Mouse (Mus musculus): ENCODE measurements around the gene Chrna1. TPM values are rescaled to one million over a fixed set of nuclear protein-coding genes. Genes with fewer than 3 reads are reported as not detected.

Gene Chrna1
- polyA plus RNA-seq, 1 experiment from 2014 or later, result 0.74 TPM

DNA sequence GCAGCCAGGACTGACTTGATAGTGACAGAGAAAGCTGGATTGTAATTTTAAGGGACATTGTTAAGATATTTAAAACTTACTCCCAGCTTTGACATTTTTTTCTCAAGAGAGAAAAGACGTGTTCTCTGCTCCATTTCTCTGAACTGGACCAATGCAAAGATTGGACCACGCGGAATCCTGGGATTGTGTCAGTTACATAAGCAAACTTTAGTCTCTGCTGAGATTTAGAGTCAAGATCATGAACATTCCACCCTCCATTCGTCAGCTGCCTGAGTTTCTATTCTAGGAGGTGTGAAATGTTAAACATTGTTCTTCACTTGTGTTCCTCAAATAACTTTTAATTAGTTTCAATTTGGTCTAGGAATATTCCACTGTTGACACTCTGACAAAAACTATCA lies 7.0 kb upstream of the Chrna1 start:
- Histone ChIP-seq H3K9ac (no peak overlapping the region), H3K27ac (no peak overlapping the region), H3K4me2 (replicated peaks) (no peak overlapping the region), H3K9me3 (replicated peaks) (no peaks in the 10 kb centered on the region), H3K4me3 (no peak overlapping the region), H3K4me1 (peaks cover 22% of the 10 kb centered on the region), H3K36me3 (no peaks in the 10 kb centered on the region), H3K27me3 (peaks cover 4% of the 10 kb centered on the region)
- 57% methylated on average over 4 of the region's 4 CpGs for WGBS
- ATAC-seq (ENCODE audit: low FRiP score), result no peak

DNA sequence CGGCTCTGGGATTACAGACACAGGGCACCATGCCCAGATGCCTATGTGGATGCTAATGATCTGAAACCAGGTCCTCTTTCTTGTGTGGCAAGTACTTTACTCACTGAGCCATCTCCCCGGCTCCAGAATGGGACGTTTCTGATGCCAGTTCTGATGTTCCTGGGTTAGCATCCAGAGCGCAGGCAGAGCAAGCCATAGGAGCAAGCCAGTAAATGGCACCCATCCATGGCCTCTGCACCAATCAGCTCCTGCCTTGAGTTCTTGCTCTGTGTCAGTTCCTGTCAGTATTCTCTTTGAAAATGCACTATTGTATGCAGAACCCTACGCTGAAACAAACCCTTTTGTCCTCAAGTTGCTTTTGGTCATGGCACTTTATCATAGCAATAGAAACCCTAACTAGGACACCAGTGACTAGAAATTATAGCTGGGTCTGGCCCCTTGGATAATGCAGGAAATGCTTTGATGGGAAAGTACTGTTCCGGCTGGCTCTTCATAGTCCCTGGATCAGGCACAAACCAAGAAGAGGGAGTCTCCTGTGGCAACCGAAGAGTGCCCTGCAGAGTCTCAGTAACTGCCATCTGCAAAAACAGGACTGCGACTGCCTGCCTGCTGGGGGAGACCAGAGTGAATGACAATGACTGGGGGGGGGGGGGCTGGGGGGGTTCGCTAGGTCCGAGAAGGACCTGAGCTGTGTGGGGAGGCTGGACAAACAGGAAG lies 6.4 kb upstream of the Chrna1 start:
- peaks cover 22% of the 10 kb centered on the region for H3K4me1 ChIP-seq

DNA sequence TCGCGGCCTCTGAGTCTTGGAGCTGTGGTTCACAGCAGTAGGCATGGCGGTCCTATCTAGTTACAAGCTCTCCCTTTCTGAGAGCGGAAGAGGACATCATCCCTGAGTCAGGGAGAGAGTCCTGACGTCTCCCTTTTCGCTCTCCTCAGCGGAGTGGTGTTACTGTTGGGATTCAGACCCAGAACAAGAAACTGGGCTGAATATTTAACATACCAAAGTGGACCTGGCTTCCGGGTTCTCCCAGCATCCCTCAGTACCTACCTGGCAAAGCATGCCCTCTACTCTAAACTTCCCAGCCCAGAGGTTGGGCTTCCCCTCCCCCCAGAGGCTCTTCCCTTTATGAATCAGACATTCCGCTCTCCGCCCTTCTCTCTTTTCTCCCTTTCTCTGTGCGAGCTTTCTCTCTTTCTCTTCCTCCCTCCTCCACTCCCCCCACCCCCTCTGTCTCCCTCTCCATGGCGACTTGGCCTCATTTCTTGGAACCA lies 5.3 kb upstream of the Chrna1 start:
- no peak overlapping the region for H3K27ac ChIP-seq
- H3K4me1 ChIP-seq, result peaks cover 17% of the 10 kb centered on the region
- ATAC-seq (ENCODE audit: low FRiP score), result peak; percentile 29
- WGBS, result 20% methylated on average over 12 of the region's 12 CpGs
- peaks cover 4% of the 10 kb centered on the region for H3K27me3 ChIP-seq
- peak overlapping the region; percentile 35 for H3K4me3 ChIP-seq
- no peaks in the 10 kb centered on the region for H3K9me3 ChIP-seq (replicated peaks)
- peak overlapping the region; percentile 63 for H3K4me2 ChIP-seq (replicated peaks)
- peak overlapping the region; percentile 49; the same call in 1 of the 2 replicates for H3K9ac ChIP-seq
- H3K36me3 ChIP-seq, result no peaks in the 10 kb centered on the region

More for the DNA sequence above, 6.4 kb upstream of the Chrna1 start:
- no peak overlapping the region for H3K27ac ChIP-seq
- H3K9me3 ChIP-seq (replicated peaks), result no peaks in the 10 kb centered on the region
- no peak overlapping the region for H3K4me2 ChIP-seq (replicated peaks)
- no peak overlapping the region for H3K9ac ChIP-seq
- H3K4me3 ChIP-seq, result no peak overlapping the region
- WGBS, result 45% methylated on average over 10 of the region's 10 CpGs
- no peak for ATAC-seq (ENCODE audit: low FRiP score)
- H3K27me3 ChIP-seq, result peaks cover 4% of the 10 kb centered on the region
- no peaks in the 10 kb centered on the region for H3K36me3 ChIP-seq

GRCm38 (mm10) chr2:73584645-73585346 lies 4.7 kb upstream of the Chrna1 start:
- ATAC-seq (ENCODE audit: low FRiP score), result peak; percentile 76
- Histone ChIP-seq H3K27ac (no peak overlapping the region), H3K27me3 (peaks cover 4% of the 10 kb centered on the region), H3K4me3 (peak overlapping the region; percentile 35), H3K9ac (peak overlapping the region; percentile 49), H3K36me3 (no peaks in the 10 kb centered on the region), H3K9me3 (replicated peaks) (no peaks in the 10 kb centered on the region), H3K4me1 (peaks cover 12% of the 10 kb centered on the region), H3K4me2 (replicated peaks) (peak overlapping the region; percentile 63)
- WGBS, result 3% methylated on average over 18 of the region's 18 CpGs

- Histone ChIP-seq H3K9ac (no peak overlapping the region), H3K4me2 (replicated peaks) (no peak overlapping the region), H3K27me3 (peaks cover 5% of the 10 kb centered on the region), H3K4me1 (peaks cover 10% of the 10 kb centered on the region), H3K27ac (no peak overlapping the region), H3K4me3 (no peak overlapping the region), H3K9me3 (replicated peaks) (no peaks in the 10 kb centered on the region), H3K36me3 (no peaks in the 10 kb centered on the region)
- no peak for ATAC-seq (ENCODE audit: low FRiP score)
- WGBS, result 91% methylated on average over 5 of the region's 5 CpGs
Observed at GRCm38 (mm10) chr2:73580720-73581119, 582 bp upstream of the Chrna1 start.

- Histone ChIP-seq H3K36me3 (no peaks in the 10 kb centered on the region), H3K27me3 (peaks cover 8% of the 10 kb centered on the region), H3K9ac (no peak overlapping the region), H3K4me2 (replicated peaks) (no peak overlapping the region), H3K9me3 (replicated peaks) (no peaks in the 10 kb centered on the region), H3K4me3 (no peak overlapping the region), H3K4me1 (no peaks in the 10 kb centered on the region), H3K27ac (no peak overlapping the region)
- WGBS, result 55% methylated on average over 5 of the region's 5 CpGs
- no peak for ATAC-seq (ENCODE audit: low FRiP score)
Observed at GRCm38 (mm10) chr2:73579168-73579567, 970 bp downstream of the Chrna1 start.

GRCm38 (mm10) chr2:73574418-73574817 lies 5.7 kb downstream of the Chrna1 start:
- H3K4me3 ChIP-seq, result no peak overlapping the region
- H3K27me3 ChIP-seq, result peaks cover 4% of the 10 kb centered on the region; the same call in 1 of the 2 replicates
- H3K4me2 ChIP-seq (replicated peaks), result no peak overlapping the region
- H3K27ac ChIP-seq, result no peak overlapping the region
- H3K36me3 ChIP-seq, result no peaks in the 10 kb centered on the region
- no peaks in the 10 kb centered on the region for H3K9me3 ChIP-seq (replicated peaks)
- no peak for ATAC-seq (ENCODE audit: low FRiP score)
- no peak overlapping the region for H3K9ac ChIP-seq
- WGBS, result 83% methylated on average over 6 of the region's 6 CpGs
- peaks cover 14% of the 10 kb centered on the region for H3K4me1 ChIP-seq

DNA sequence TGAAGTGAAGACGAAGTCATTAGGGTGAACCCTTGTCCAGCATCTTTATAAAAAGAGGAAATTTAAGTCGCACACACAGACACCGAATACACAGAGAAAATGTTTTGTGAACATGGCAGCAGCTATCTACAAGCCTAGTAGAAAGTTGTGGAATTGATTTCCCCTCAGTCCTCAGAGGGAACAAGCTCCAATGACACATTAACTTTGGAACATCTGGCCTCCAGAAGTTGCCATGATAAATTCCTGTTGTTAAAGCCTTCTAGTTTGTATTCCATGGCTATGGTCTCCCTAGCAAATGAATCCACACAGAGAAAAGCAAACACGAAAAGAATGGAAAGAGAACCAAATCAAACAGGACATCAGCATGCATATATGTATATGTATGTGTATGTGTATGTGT lies 6.6 kb downstream of the Chrna1 start:
- Histone ChIP-seq H3K4me2 (replicated peaks) (peak overlapping the region; percentile 50; the same call in 1 of the 2 replicates), H3K4me1 (peaks cover 14% of the 10 kb centered on the region), H3K9ac (no peak overlapping the region), H3K27ac (no peak overlapping the region; the same call in 1 of the 2 replicates), H3K9me3 (replicated peaks) (no peaks in the 10 kb centered on the region), H3K36me3 (no peaks in the 10 kb centered on the region), H3K27me3 (peaks cover 4% of the 10 kb centered on the region; the same call in 1 of the 2 replicates), H3K4me3 (no peak overlapping the region)
- no peak for ATAC-seq (ENCODE audit: low FRiP score)
- 82% methylated on average over 4 of the region's 4 CpGs for WGBS

GRCm38 (mm10) chr2:73572539-73573372 lies 7.4 kb downstream of the Chrna1 start:
- Histone ChIP-seq H3K4me3 (peak overlapping the region; percentile 28), H3K36me3 (no peaks in the 10 kb centered on the region), H3K9ac (peak overlapping the region; percentile 44; the same call in 1 of the 2 replicates), H3K9me3 (replicated peaks) (no peaks in the 10 kb centered on the region), H3K4me1 (peaks cover 14% of the 10 kb centered on the region), H3K4me2 (replicated peaks) (peak overlapping the region; percentile 50), H3K27me3 (peaks cover 12% of the 10 kb centered on the region), H3K27ac (peak overlapping the region; percentile 75)
- ATAC-seq (ENCODE audit: low FRiP score), result peak; percentile 92
- WGBS, result 17% methylated on average over 23 of the region's 23 CpGs

- Histone ChIP-seq H3K27ac (no peak overlapping the region), H3K36me3 (no peaks in the 10 kb centered on the region), H3K9ac (no peak overlapping the region), H3K27me3 (peaks cover 12% of the 10 kb centered on the region), H3K9me3 (replicated peaks) (no peaks in the 10 kb centered on the region), H3K4me3 (no peak overlapping the region), H3K4me2 (replicated peaks) (no peak overlapping the region), H3K4me1 (peaks cover 14% of the 10 kb centered on the region)
- ATAC-seq (ENCODE audit: low FRiP score), result no peak
- WGBS, result 71% methylated on average over 6 of the region's 6 CpGs
Observed at GRCm38 (mm10) chr2:73571901-73572300, 8.2 kb downstream of the Chrna1 start.

DNA sequence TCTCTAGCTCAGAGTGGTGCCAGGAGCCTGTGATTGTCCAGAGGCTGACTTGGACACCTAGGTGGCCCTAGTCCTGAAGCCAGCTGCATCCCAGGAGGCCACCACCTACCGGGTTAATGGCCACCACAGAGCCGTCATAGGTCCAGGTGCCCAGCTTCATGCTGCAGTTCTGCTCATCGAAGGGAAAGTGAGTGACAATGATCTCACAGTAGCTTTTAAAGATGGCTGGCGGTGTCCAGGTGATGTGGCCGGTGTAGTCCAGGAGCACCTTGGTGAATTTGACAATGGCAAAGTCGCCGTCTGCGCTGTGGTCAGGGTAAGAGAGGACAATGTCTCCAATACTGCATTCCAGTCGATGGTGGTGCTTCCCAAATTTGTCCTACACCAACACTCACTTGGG lies 8.8 kb downstream of the Chrna1 start:
- 94% methylated on average over 9 of the region's 9 CpGs for WGBS
- no peak overlapping the region for H3K4me3 ChIP-seq
- H3K36me3 ChIP-seq, result no peaks in the 10 kb centered on the region
- ATAC-seq (ENCODE audit: low FRiP score), result no peak
- peaks cover 14% of the 10 kb centered on the region for H3K4me1 ChIP-seq
- H3K4me2 ChIP-seq (replicated peaks), result no peak overlapping the region
- H3K27ac ChIP-seq, result no peak overlapping the region
- H3K9me3 ChIP-seq (replicated peaks), result no peaks in the 10 kb centered on the region
- H3K9ac ChIP-seq, result no peak overlapping the region
- peaks cover 12% of the 10 kb centered on the region for H3K27me3 ChIP-seq
